10 mouse cellular contexts compared by ENCODE assay signal in genomic region chr11:34796097-34796496, GRCm38 (mm10). TPM values are rescaled to one million over a fixed set of nuclear protein-coding genes. Genes with fewer than 3 reads are reported as not detected.
DNase-seq lines count a peak whose midpoint lies in the region; ATAC-seq and TF ChIP-seq lines count a peak whose summit lies in the region.
"Had no signal": no experiment of that assay in that cellular context is flagged by ENCODE, and none has a peak within 500 bp of the region (broad histone marks: within the 10 kb centered on the region; RNA-seq: fewer than 3 reads in every experiment).

No protein-coding gene starts in this region.

- H3K27me3 ChIP-seq in forebrain, postnatal 0 days (ENCODE audit: insufficient read depth, low read length): no peaks in the 10 kb centered on the region
- H3K27me3 ChIP-seq in forebrain, embryonic 13.5 days: no peaks in the 10 kb centered on the region
- H3K27me3 ChIP-seq in neural tube, embryonic 15.5 days (replicated peaks): no peaks in the 10 kb centered on the region
- H3K27me3 ChIP-seq: limb, embryonic 15.5 days had no signal

- WGBS in forebrain, postnatal 0 days: 30% methylated on average over 4 of the region's 4 CpGs
- 28% methylated on average over 4 of the region's 4 CpGs for WGBS in forebrain, embryonic 13.5 days
- 26% methylated on average over 4 of the region's 4 CpGs for WGBS in neural tube, embryonic 15.5 days

- no peak overlapping the region for H3K27ac ChIP-seq in forebrain, postnatal 0 days (ENCODE audit: low read depth, low read length)
- H3K27ac ChIP-seq in forebrain, embryonic 13.5 days: no peak overlapping the region
- H3K27ac ChIP-seq in cortical plate, adult 2 months (ENCODE audit: insufficient read depth, low read length): no peak overlapping the region
- no peak overlapping the region for H3K27ac ChIP-seq in neural tube, embryonic 15.5 days (replicated peaks)
- H3K27ac ChIP-seq: hindbrain, embryonic 10.5 days; limb, embryonic 15.5 days had no signal

- H3K9ac ChIP-seq in forebrain, postnatal 0 days: no peak overlapping the region
- no peak overlapping the region for H3K9ac ChIP-seq in forebrain, embryonic 13.5 days
- no peak overlapping the region for H3K9ac ChIP-seq in neural tube, embryonic 15.5 days (replicated peaks)
- H3K9ac ChIP-seq: limb, embryonic 15.5 days had no signal

- H3K4me3 ChIP-seq in forebrain, postnatal 0 days (ENCODE audit: low read depth, low read length): no peak overlapping the region
- no peak overlapping the region for H3K4me3 ChIP-seq in forebrain, embryonic 13.5 days
- no peak overlapping the region for H3K4me3 ChIP-seq in cortical plate, adult 2 months (ENCODE audit: insufficient read depth, low read length)
- no peak overlapping the region for H3K4me3 ChIP-seq in neural tube, embryonic 15.5 days (replicated peaks)
- H3K4me3 ChIP-seq: hindbrain, embryonic 10.5 days; limb, embryonic 15.5 days had no signal

- no peak for DNase-seq in forebrain, postnatal 0 days
- peak; percentile 26 for DNase-seq in lung, postnatal 36 days
- DNase-seq in lung, adult 18-20 months: no peak
- DNase-seq in thymus, postnatal 0 days (ENCODE audit: low spot score): peak; percentile 64
- DNase-seq in heart, adult 9 months (ENCODE audit: low spot score in 2 of 2): no peak

- no peaks in the 10 kb centered on the region for H3K4me1 ChIP-seq in forebrain, postnatal 0 days (ENCODE audit: insufficient read depth)
- no peaks in the 10 kb centered on the region for H3K4me1 ChIP-seq in forebrain, embryonic 13.5 days
- no peaks in the 10 kb centered on the region for H3K4me1 ChIP-seq in cortical plate, adult 2 months (ENCODE audit: control insufficient read depth, insufficient read depth, low read length)
- H3K4me1 ChIP-seq in neural tube, embryonic 15.5 days: no peaks in the 10 kb centered on the region
- H3K4me1 ChIP-seq: hindbrain, embryonic 10.5 days; limb, embryonic 15.5 days had no signal

- H3K9me3 ChIP-seq in forebrain, postnatal 0 days (ENCODE audit: low read length): no peaks in the 10 kb centered on the region
- no peaks in the 10 kb centered on the region for H3K9me3 ChIP-seq in forebrain, embryonic 13.5 days (replicated peaks)
- H3K9me3 ChIP-seq in neural tube, embryonic 15.5 days (replicated peaks): no peaks in the 10 kb centered on the region
- H3K9me3 ChIP-seq: hindbrain, embryonic 10.5 days; limb, embryonic 15.5 days had no signal

- H3K36me3 ChIP-seq in forebrain, postnatal 0 days (ENCODE audit: insufficient read depth): no peaks in the 10 kb centered on the region
- no peaks in the 10 kb centered on the region for H3K36me3 ChIP-seq in forebrain, embryonic 13.5 days (ENCODE audit: poor library complexity, severe bottlenecking)
- H3K36me3 ChIP-seq in neural tube, embryonic 15.5 days: no peaks in the 10 kb centered on the region
- H3K36me3 ChIP-seq: hindbrain, embryonic 10.5 days; limb, embryonic 15.5 days had no signal

- TF ChIP-seq POLR2A in cortical plate, adult 2 months (IDR thresholded peaks at IDR 0.05; ENCODE audit: extremely low read depth, insufficient read depth, low read length): no peak

- TF ChIP-seq CTCF in forebrain, postnatal 0 days (IDR thresholded peaks at IDR 0.05; ENCODE audit: low read depth): peak; percentile 16; the same call in 1 of the 2 replicates
- peak; percentile 30; the same call in 1 of the 2 replicates for TF ChIP-seq CTCF in cortical plate, adult 2 months (IDR thresholded peaks at IDR 0.05; ENCODE audit: extremely low read depth, insufficient read depth, low read length)

- no peak overlapping the region for H3K4me2 ChIP-seq in forebrain, postnatal 0 days (ENCODE audit: low read depth)
- no peak overlapping the region for H3K4me2 ChIP-seq in forebrain, embryonic 13.5 days
- H3K4me2 ChIP-seq in neural tube, embryonic 15.5 days: no peak overlapping the region
- H3K4me2 ChIP-seq: limb, embryonic 15.5 days had no signal

- no peak for ATAC-seq in forebrain, postnatal 0 days
- ATAC-seq in forebrain, embryonic 13.5 days: no peak
- no peak for ATAC-seq in neural tube, embryonic 15.5 days (ENCODE audit: low FRiP score)

RNA-seq across cellular contexts. Expression of gene Dock2, which starts 12.4 kb away (rescaled TPM):
- total RNA-seq in forebrain, postnatal 0 days (2014; rRNA removed): 1.3 and 2.3 TPM in 2 replicates
- 0.23 and 0.63 TPM in 2 replicates for polyA plus RNA-seq in forebrain, postnatal 0 days (2015; fragmentation: Nextera tagmentation; extraction: Ambion mirVana)
- polyA plus RNA-seq in forebrain, embryonic 13.5 days (2015; fragmentation: Nextera tagmentation; extraction: Ambion mirVana): 0.15 and 0.55 TPM in 2 replicates
- 1.7 and 1.9 TPM in 2 replicates for polyA plus RNA-seq in cortical plate, adult 2 months (2012; rRNA removed)
- 47.7 and 56.7 TPM in 2 replicates for polyA plus RNA-seq in thymus, postnatal 0 days (2015; fragmentation: Nextera tagmentation; extraction: Ambion mirVana)
- polyA plus RNA-seq in neural tube, embryonic 15.5 days (2015; fragmentation: Nextera tagmentation; extraction: Ambion mirVana): 1.0 and 4.3 TPM in 2 replicates

RNA-seq across cellular contexts. Expression of gene Spdl1, which starts 37.3 kb away (rescaled TPM):
- total RNA-seq in forebrain, postnatal 0 days (2014; rRNA removed): 2.0 and 3.7 TPM in 2 replicates
- 1.2 and 1.4 TPM in 2 replicates for polyA plus RNA-seq in forebrain, postnatal 0 days (2015; fragmentation: Nextera tagmentation; extraction: Ambion mirVana)
- 16.9 and 20.3 TPM in 2 replicates for polyA plus RNA-seq in forebrain, embryonic 13.5 days (2015; fragmentation: Nextera tagmentation; extraction: Ambion mirVana)
- 0.40 and 0.61 TPM in 2 replicates for polyA plus RNA-seq in cortical plate, adult 2 months (2012; rRNA removed)
- 21.1 and 23.3 TPM in 2 replicates for polyA plus RNA-seq in thymus, postnatal 0 days (2015; fragmentation: Nextera tagmentation; extraction: Ambion mirVana)
- 2.3 and 7.0 TPM in 2 replicates for polyA plus RNA-seq in neural tube, embryonic 15.5 days (2015; fragmentation: Nextera tagmentation; extraction: Ambion mirVana)

Comparison
In these comparisons a context has a peak if more than half of its experiments do, and no peak if none do; other contexts are left out.
1. DNase-seq: peak in lung, postnatal 36 days (single experiment) and thymus, postnatal 0 days (single experiment); none in forebrain, postnatal 0 days (single experiment), lung, adult 18-20 months (0 of 2) and heart, adult 9 months (0 of 2).